Mouse (Mus musculus) layer of hippocampus, postnatal 10 days (tissue): ENCODE data around the gene Gatb. TPM values are rescaled to one million over a fixed set of nuclear protein-coding genes. Genes with fewer than 3 reads are reported as not detected.

Source experiments
- DNase-seq, 2 experiments: peaks; one replicate each; pipeline ENCODE4 v3.0.0; 2021; ENCODE audit warnings: low spot score in 2 of 2
- total RNA-seq, 2 experiments: library from RNA; stranded (reverse); gene quantifications; 2 replicates each; pipeline ENCODE4 v1.2.3; 2021

The Gatb gene
- total RNA-seq, 2 experiments from 2014 or later = 15.0 to 16.6 TPM

- DNase-seq = no peak
These were observed 129.4 kb downstream of the Gatb start for GRCm38 (mm10) chr3:85703141-85703882.

Other genes starting within 250 kb of the Gatb start
- 1 to 10 TPM; 3.5 to 4.2 TPM for gene Fam160a1, start 243.2 kb downstream of the Gatb start, total RNA-seq